In the genomic region with DNA sequence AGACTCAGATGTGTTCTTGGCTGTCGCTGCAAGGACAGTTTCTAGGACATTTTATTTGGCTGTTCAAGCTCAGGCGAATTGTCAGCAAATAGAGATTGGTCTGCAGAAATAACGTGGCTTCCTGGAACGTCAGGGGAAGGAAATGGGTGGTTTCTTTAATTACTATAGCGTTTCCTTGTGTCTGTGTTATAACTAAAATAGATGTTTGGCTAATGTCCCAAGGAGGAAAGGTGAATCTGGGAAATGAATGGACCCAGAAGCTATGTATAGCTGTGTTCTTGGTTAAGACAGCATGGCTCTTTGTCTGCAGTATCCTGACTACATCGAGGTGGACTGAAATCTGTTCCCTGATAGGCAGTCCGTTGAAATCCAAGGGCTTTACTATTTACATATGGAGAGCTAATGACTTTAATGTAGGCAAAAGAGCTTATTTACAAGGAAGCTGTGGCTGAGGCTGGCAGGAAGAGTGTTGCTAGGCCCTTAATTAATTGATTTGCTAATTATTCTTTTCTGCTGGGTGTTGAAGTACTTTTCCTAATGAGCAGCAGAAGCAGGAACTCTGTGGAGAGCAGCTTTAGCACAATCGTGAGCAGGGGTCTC, we compare ENCODE assay signal across 8 mouse cellular contexts.
DNase-seq lines count a peak whose midpoint lies in the region; ATAC-seq and TF ChIP-seq lines count a peak whose summit lies in the region.

No protein-coding gene starts in this region.

- no peak for ATAC-seq in lung, embryonic 14.5 days (ENCODE audit: insufficient read depth)
- ATAC-seq in stomach, postnatal 0 days (ENCODE audit: low FRiP score, low TSS enrichment) = no peak

- H3K4me1 ChIP-seq in lung, embryonic 14.5 days (ENCODE audit: insufficient read depth) = no peaks in the 10 kb centered on the region
- H3K4me1 ChIP-seq in stomach, postnatal 0 days (replicated peaks; ENCODE audit: control insufficient read depth, insufficient read depth) = no peaks in the 10 kb centered on the region

- DNase-seq in kidney, adult 11 months = peak; percentile 43
- no peak for DNase-seq in kidney, postnatal 4 days
- peak; percentile 18 for DNase-seq in brain, adult 2 months (ENCODE audit: low read depth, low spot score)
- DNase-seq in heart, postnatal 4 days = peak; percentile 27
- DNase-seq in lung, embryonic 14.5 days = peak; percentile 57
- DNase-seq in stomach, postnatal 0 days (ENCODE audit: low spot score) = no peak
- no peak for DNase-seq in right cerebral cortex, adult 18-20 months
- DNase-seq in frontal cortex, postnatal 25 days (ENCODE audit: low spot score in 2 of 2) = no peak

- H3K4me2 ChIP-seq in lung, embryonic 14.5 days = peak overlapping the region; percentile 24; the same call in 1 of the 2 replicates
- no peak overlapping the region for H3K4me2 ChIP-seq in stomach, postnatal 0 days (replicated peaks; ENCODE audit: low read depth)

- H3K27me3 ChIP-seq in lung, embryonic 14.5 days (ENCODE audit: insufficient read depth, low read length) = no peaks in the 10 kb centered on the region
- H3K27me3 ChIP-seq in stomach, postnatal 0 days (ENCODE audit: control insufficient read depth, insufficient read depth, low read length) = no peaks in the 10 kb centered on the region

- no peak for TF ChIP-seq EP300 in stomach, postnatal 0 days (optimal IDR thresholded peaks at IDR 0.05)

- TF ChIP-seq CTCF in lung, embryonic 14.5 days (IDR thresholded peaks at IDR 0.05; ENCODE audit: low read depth) = no peak
- TF ChIP-seq CTCF in stomach, postnatal 0 days (IDR thresholded peaks at IDR 0.05; ENCODE audit: low read depth) = no peak

- H3K27ac ChIP-seq in lung, embryonic 14.5 days (ENCODE audit: low read depth) = peak overlapping the region; percentile 34
- 0 out of 2 replicates have a peak overlapping the region, but pooled peaks have one; percentile 13 for H3K27ac ChIP-seq in stomach, postnatal 0 days (replicated peaks)

- no peak overlapping the region for H3K9ac ChIP-seq in lung, embryonic 14.5 days
- no peak overlapping the region for H3K9ac ChIP-seq in stomach, postnatal 0 days (ENCODE audit: low read length)

- no peaks in the 10 kb centered on the region for H3K36me3 ChIP-seq in lung, embryonic 14.5 days (ENCODE audit: insufficient read depth)
- H3K36me3 ChIP-seq in stomach, postnatal 0 days (ENCODE audit: control insufficient read depth, insufficient read depth, low read length) = no peaks in the 10 kb centered on the region

- 26% methylated on average over 8 of the region's 8 CpGs for WGBS in lung, embryonic 14.5 days
- 30% methylated on average over 8 of the region's 8 CpGs for WGBS in stomach, postnatal 0 days

- H3K4me3 ChIP-seq in lung, embryonic 14.5 days (ENCODE audit: low read depth, low read length) = no peak overlapping the region
- no peak overlapping the region for H3K4me3 ChIP-seq in stomach, postnatal 0 days (ENCODE audit: low read depth, low read length)

- H3K9me3 ChIP-seq in lung, embryonic 14.5 days (ENCODE audit: low read depth, low read length) = no peaks in the 10 kb centered on the region
- H3K9me3 ChIP-seq in stomach, postnatal 0 days (ENCODE audit: control insufficient read depth, low read length) = no peaks in the 10 kb centered on the region

Comparison
In these comparisons a context has a peak if more than half of its experiments do, and no peak if none do; other contexts are left out.
1. DNase-seq: peak in kidney, adult 11 months (single experiment), brain, adult 2 months (single experiment), heart, postnatal 4 days (single experiment) and lung, embryonic 14.5 days (single experiment); none in kidney, postnatal 4 days (0 of 2), stomach, postnatal 0 days (single experiment), right cerebral cortex, adult 18-20 months (single experiment) and frontal cortex, postnatal 25 days (0 of 2).